Mouse (Mus musculus): ENCODE results near the gene Wbp1l.
A peak's percentile ranks its signal among the peaks of the same experiment; 100 is the strongest.

Wbp1l gene

DNA sequence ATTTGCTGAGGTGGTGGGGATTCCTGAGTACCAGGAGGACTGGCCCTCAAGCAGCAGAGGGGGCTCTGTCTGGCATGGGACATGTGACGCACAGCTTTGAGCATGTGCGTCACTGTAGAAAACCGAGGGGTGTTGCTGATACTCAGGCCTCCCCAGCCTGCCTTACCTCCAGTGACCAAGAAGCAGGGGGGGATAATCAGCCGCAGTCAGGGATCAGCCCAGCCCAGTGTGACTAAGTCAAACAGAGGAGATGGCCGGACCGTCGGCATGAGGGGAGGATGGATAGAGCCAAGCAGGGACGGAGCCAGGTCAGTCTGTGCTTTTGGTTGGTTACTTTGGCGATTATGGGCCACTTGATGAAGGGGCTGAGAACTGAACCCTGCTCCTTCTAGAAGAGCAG is 32.8 kb downstream of the Wbp1l start:
- DNase-seq (ENCODE audit: low spot score), result no peak

GRCm38 (mm10) chr19:46635766-46636165 is 36.9 kb downstream of the Wbp1l start:
- no peak for DNase-seq (ENCODE audit: low spot score)

- no peak for DNase-seq (ENCODE audit: low spot score)
These were observed 38.7 kb downstream of the Wbp1l start for GRCm38 (mm10) chr19:46637598-46637997.

- no peak for DNase-seq (ENCODE audit: low spot score)
These were observed 40.2 kb downstream of the Wbp1l start for GRCm38 (mm10) chr19:46639053-46639452.

DNA sequence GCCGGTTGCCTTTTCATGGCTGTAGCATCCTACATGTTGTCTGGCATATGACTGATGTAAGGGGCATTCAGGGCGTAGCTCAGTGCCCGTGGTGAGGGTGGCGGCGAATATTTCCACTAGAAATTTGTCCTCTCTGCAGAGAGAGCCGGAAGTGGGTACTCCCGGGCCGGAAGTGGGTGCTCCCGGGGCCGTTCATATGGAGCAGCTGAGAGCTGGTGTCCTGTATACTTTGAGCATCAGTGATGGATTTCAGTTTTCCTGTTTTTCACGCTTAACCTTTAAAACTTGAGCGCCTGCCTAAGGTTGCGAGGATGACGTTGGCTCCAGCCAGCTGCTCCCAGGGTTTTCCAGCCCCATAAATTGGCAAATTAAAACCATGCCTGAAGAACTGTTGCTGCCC is 40.6 kb downstream of the Wbp1l start:
- no peak for DNase-seq (ENCODE audit: low spot score)

DNA sequence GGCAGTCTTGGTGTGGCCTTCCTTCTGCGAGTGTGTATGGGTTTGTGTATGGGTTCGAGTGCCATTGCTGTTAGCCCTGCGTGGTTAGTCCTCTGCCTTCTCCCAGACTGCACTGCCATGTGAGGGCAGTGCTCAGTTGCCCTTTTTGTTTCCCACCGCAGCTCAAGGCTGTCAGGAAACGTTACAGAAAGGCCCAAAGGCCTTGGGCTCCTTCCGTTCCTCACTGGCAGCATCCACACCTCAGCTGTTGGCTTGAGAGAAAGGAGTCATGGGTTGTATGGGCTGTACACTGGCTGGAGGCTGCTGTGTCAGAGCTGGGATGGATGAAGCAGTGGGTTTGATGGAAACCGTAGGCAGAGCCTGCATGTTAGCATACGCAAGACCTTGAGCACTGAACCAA is 41.9 kb downstream of the Wbp1l start:
- no peak for DNase-seq (ENCODE audit: low spot score)

GRCm38 (mm10) chr19:46641420-46642085 is 42.7 kb downstream of the Wbp1l start:
- DNase-seq (ENCODE audit: low spot score), result peak; percentile 25

DNA sequence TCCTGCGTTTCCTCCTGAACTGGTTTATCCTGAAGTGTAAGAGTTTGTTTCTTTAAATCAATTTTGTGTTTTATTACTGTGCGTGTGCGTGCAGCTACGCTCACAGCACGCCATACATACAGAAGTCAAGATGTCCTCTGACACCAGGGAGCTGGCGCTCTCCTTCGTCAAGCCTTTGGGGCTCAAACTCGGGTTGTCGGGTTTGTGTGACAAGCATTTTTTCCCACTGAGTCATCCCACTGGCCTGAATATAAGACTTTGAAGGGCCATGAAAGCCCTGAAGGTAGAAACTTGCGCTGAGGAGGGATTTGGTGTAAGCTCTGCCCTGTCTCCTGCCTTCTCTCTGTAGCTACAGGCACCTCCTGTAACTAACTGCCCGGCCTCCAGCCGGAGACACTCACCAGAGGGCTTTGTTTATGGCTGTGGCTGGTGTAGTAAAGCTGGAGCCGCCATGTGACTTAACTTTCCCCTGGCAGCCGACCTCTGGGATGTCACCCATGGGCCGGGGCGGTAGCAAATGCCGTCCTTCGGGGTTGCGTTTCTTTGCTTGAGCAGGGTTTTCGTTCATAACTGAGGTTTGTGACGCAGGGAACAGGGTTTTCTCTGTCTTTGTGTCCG is 43.4 kb downstream of the Wbp1l start:
- DNase-seq (ENCODE audit: low spot score), result no peak

DNA sequence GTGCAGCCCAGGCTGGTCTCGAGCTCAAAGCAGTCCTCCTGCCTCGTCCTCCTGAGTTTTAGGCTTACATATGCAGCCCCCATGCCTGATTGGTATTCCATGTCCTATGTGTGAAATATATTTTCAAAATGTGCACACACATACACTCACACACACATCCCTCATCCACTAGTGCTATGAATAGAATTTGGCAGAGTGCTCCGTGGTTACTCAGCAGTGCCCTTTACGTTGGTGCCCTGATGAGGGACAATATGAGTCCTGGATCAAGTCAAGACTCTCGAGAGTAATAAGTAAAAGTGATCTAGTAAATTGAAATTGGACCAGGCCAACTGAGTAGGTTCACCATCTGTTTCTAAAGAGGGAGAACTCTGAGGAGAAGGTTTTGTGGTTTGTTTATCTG is 44.4 kb downstream of the Wbp1l start:
- DNase-seq (ENCODE audit: low spot score), result no peak

GRCm38 (mm10) chr19:46644343-46644792 is 45.5 kb downstream of the Wbp1l start:
- DNase-seq (ENCODE audit: low spot score), result no peak

- DNase-seq (ENCODE audit: low spot score), result no peak
These were observed 46.1 kb downstream of the Wbp1l start for GRCm38 (mm10) chr19:46644793-46645602.

DNA sequence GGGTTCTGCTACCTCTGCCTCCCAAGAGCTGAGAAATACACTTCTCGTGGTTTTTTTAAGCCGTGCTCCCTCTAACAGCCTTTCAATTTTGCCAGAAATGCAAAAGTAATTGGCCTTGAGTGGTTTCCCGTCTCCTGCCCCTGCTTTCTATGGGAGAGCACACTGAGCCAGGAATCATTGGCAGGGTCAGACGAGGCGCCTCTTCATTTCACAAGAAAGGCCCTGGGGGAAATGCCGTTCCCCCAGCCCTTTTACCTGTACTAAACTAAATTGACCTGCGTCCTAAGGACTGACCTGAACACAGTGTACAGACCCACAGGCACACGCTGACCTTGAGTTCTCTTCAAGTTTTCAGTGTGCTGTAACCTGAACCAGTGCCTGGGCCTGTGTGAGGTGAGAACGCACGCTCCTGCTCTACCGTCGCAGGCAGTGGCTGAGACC is 47.2 kb downstream of the Wbp1l start:
- no peak for DNase-seq (ENCODE audit: low spot score)

DNA sequence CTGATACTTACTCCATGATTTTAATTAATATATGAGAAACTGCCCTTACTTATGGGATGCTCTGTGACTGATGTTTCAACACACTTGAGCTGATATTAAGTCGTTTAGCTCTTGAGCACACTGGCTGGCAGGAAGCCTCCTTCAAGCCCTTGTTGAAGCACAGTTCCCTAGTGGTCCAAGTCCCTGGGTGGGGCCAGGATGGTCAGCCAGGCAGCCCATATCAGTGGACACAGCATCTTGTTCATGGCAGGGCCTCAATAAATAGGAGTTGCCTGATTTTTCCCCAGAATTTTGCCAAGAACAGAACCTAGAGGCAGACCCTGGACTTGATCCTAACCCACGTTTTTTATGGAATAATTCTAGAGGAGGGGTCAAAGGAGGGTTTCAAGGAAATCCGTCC is 48.4 kb downstream of the Wbp1l start:
- no peak for DNase-seq (ENCODE audit: low spot score)

GRCm38 (mm10) chr19:46647850-46648249 is 49.0 kb downstream of the Wbp1l start:
- no peak for DNase-seq (ENCODE audit: low spot score)

- DNase-seq (ENCODE audit: low spot score), result no peak
These were observed 49.7 kb downstream of the Wbp1l start for GRCm38 (mm10) chr19:46648565-46648964.

DNA sequence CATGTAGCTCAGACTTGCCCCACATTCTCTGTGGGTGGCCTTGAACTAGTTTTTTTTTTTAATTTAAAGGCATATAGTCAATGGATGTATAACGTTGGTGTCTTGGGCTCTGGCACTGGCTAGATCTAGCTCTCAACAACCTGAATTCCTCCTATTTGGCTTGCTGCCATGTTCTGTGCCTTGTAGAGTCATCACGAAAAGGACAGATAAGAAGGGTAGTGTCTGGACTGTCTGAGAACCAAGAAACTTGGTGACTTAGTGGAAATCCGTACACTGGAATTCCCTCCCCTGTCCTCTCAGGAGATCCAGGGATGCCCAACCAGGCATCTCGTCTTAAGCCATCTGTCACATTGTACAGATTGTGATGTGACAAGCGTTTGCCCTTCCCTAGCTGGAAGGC is 54.3 kb downstream of the Wbp1l start:
- DNase-seq (ENCODE audit: low spot score), result no peak

GRCm38 (mm10) chr19:46653616-46654235 is 54.8 kb downstream of the Wbp1l start:
- no peak for DNase-seq (ENCODE audit: low spot score)

DNA sequence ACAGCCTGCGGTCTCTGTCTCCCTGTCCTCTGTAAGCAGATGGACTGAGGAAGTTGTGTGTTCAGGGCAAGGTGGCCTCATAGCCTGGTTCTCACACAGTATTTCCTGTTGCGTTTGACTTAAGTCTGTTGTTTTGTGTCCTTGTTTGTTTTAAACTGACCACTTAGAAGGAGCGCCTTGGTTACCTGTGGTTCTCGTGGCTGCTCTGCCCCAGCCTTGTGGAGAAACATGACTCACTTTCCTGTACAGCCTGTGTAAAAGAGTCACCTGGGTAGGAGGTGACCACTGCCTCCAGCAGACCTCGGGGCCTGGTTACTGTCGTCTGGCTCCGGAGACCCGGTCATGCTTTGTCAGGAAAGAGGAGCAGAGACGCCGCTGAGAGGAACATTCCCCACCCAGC is 56.7 kb downstream of the Wbp1l start:
- DNase-seq (ENCODE audit: low spot score), result no peak

DNA sequence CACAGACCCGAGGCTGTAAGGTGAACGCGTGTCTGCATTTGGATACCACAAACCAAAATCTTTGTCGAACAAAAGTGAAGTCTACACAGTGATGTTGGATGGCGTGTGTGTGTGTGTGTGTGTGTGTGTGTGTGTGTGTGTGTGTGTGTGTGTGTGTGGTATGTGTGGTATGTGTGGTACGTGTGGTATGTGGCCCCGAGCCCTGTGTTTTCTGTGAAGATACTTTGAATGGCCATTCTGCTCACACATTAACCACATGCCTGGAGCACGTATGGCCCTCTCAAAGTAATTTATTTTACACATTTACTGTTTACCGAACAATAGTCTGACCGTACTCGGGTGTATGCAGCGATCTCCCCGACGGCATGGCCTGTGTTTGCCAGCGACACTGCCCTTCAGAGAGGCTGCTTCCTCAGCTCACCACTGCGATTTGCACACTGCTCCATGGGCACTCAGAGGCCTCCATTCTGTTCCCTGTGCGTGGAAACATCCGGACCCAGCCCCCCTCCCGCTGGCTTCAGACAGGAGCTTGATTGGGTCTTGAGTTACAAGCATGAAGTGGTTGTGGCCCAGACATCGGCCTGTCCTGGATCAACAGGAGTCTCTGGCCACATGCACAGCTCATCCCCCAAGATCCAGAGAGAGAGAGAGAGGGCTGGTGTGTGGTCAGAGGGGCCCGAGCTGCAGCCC is 57.4 kb downstream of the Wbp1l start:
- DNase-seq (ENCODE audit: low spot score), result no peak

GRCm38 (mm10) chr19:46657339-46658020 is 58.6 kb downstream of the Wbp1l start:
- no peak for DNase-seq (ENCODE audit: low spot score)

GRCm38 (mm10) chr19:46658348-46658747 is 59.5 kb downstream of the Wbp1l start:
- no peak for DNase-seq (ENCODE audit: low spot score)
